Mouse (Mus musculus): ENCODE measurements around the gene Gpn3. TPM values are rescaled to one million over a fixed set of nuclear protein-coding genes. Genes with fewer than 3 reads are reported as not detected.
"Not testable (repeated sequence)": the region's sequence is repeated elsewhere in the genome, so short reads cannot be mapped to it uniquely, and the experiment has no call there.

Gene Gpn3
- polyA plus RNA-seq, 1 experiment from 2014 or later, result 45.7 TPM

- Histone ChIP-seq H3K27ac (replicated peaks) (no peak overlapping the region), H3K9ac (no peak overlapping the region), H3K36me3 (peaks cover 16% of the 10 kb centered on the region), H3K4me2 (no peak overlapping the region), H3K4me1 (replicated peaks) (no peaks in the 10 kb centered on the region), H3K9me3 (no peaks in the 10 kb centered on the region), H3K4me3 (no peak overlapping the region), H3K27me3 (no peaks in the 10 kb centered on the region)
- no peak for ATAC-seq (ENCODE audit: low FRiP score, low read depth)
- 85% methylated on average over 5 of the region's 5 CpGs for WGBS
Measured at GRCm38 (mm10) chr5:122411892-122412291, 40.2 kb downstream of the Gpn3 start.

GRCm38 (mm10) chr5:122412826-122413225 is 41.1 kb downstream of the Gpn3 start:
- Histone ChIP-seq H3K4me1 (replicated peaks) (no peaks in the 10 kb centered on the region), H3K9me3 (no peaks in the 10 kb centered on the region), H3K27me3 (no peaks in the 10 kb centered on the region), H3K9ac (no peak overlapping the region), H3K36me3 (peaks cover 6% of the 10 kb centered on the region; the same call in 1 of the 2 replicates), H3K27ac (replicated peaks) (no peak overlapping the region), H3K4me3 (no peak overlapping the region), H3K4me2 (no peak overlapping the region)
- no peak for ATAC-seq (ENCODE audit: low FRiP score, low read depth)
- WGBS, result 70% methylated on average over 6 of the region's 6 CpGs

GRCm38 (mm10) chr5:122414351-122414750 is 42.7 kb downstream of the Gpn3 start:
- H3K4me3 ChIP-seq, result no peak overlapping the region
- peaks cover 6% of the 10 kb centered on the region; the same call in 1 of the 2 replicates for H3K36me3 ChIP-seq
- no peak for ATAC-seq (ENCODE audit: low FRiP score, low read depth)
- WGBS, result 96% methylated on average over 5 of the region's 5 CpGs
- H3K4me2 ChIP-seq, result no peak overlapping the region
- H3K4me1 ChIP-seq (replicated peaks), result no peaks in the 10 kb centered on the region
- no peak overlapping the region for H3K27ac ChIP-seq (replicated peaks)
- no peaks in the 10 kb centered on the region for H3K27me3 ChIP-seq
- H3K9ac ChIP-seq, result no peak overlapping the region
- no peaks in the 10 kb centered on the region for H3K9me3 ChIP-seq

- H3K4me2 ChIP-seq, result no peak overlapping the region
- no peak for ATAC-seq (ENCODE audit: low FRiP score, low read depth)
- H3K4me1 ChIP-seq (replicated peaks), result no peaks in the 10 kb centered on the region
- no peak overlapping the region for H3K4me3 ChIP-seq
- H3K36me3 ChIP-seq, result no peaks in the 10 kb centered on the region; the same call in 1 of the 2 replicates
- no peaks in the 10 kb centered on the region for H3K27me3 ChIP-seq
- no peaks in the 10 kb centered on the region for H3K9me3 ChIP-seq
- no peak overlapping the region for H3K9ac ChIP-seq
- 89% methylated on average over 12 of the region's 12 CpGs for WGBS
- no peak overlapping the region for H3K27ac ChIP-seq (replicated peaks)
Measured at GRCm38 (mm10) chr5:122415465-122415864, 43.8 kb downstream of the Gpn3 start.

- not testable (repeated sequence) for H3K9ac ChIP-seq; H3K9me3 ChIP-seq; H3K27ac ChIP-seq (replicated peaks); ATAC-seq (ENCODE audit: low FRiP score, low read depth); H3K27me3 ChIP-seq; H3K36me3 ChIP-seq; H3K4me2 ChIP-seq; H3K4me3 ChIP-seq
- H3K4me1 ChIP-seq (replicated peaks), result peaks cover 15% of the 10 kb centered on the region
- 64% methylated on average over 4 of the region's 4 CpGs for WGBS
Measured at GRCm38 (mm10) chr5:122420676-122421075, 49.0 kb downstream of the Gpn3 start.

GRCm38 (mm10) chr5:122421271-122422068 is 49.8 kb downstream of the Gpn3 start, which contains the start of gene Anapc7:
Gene Anapc7, plus strand, starts transcription at chr5:122421693.
- Histone ChIP-seq H3K4me2 (peak within 1 kb of the TSS; percentile 81), H3K27me3 (no peaks in the 10 kb centered on the region), H3K9ac (peak within 1 kb of the TSS; percentile 84), H3K27ac (replicated peaks) (peak within 1 kb of the TSS; percentile 97), H3K4me3 (peak within 1 kb of the TSS; percentile 93), H3K36me3 (no peaks in the 10 kb centered on the region), H3K9me3 (no peaks in the 10 kb centered on the region), H3K4me1 (replicated peaks) (peaks cover 15% of the 10 kb centered on the region)
- 22% methylated on average over 17 of the region's 17 CpGs for WGBS
- peak; percentile 65; the same call in 1 of the 2 replicates for ATAC-seq (ENCODE audit: low FRiP score, low read depth)

GRCm38 (mm10) chr5:122422071-122422964 is 50.6 kb downstream of the Gpn3 start:
- peak; percentile 94 for ATAC-seq (ENCODE audit: low FRiP score, low read depth)

GRCm38 (mm10) chr5:122423083-122423482 is 51.4 kb downstream of the Gpn3 start:
- Histone ChIP-seq H3K9me3 (no peaks in the 10 kb centered on the region), H3K4me2 (peak overlapping the region; percentile 81), H3K4me1 (replicated peaks) (peaks cover 15% of the 10 kb centered on the region), H3K4me3 (peak overlapping the region; percentile 93), H3K27me3 (no peaks in the 10 kb centered on the region), H3K9ac (peak overlapping the region; percentile 84), H3K27ac (replicated peaks) (peak overlapping the region; percentile 97; the same call in 1 of the 2 replicates), H3K36me3 (peaks cover 3% of the 10 kb centered on the region)
- 35% methylated on average over 15 of the region's 15 CpGs for WGBS
- no peak for ATAC-seq (ENCODE audit: low FRiP score, low read depth)

More at GRCm38 (mm10) chr5:122422071-122422964, 50.6 kb downstream of the Gpn3 start:
- under 1% methylated on average over 73 of the region's 73 CpGs for WGBS
- peak overlapping the region; percentile 93 for H3K4me3 ChIP-seq
- no peaks in the 10 kb centered on the region for H3K27me3 ChIP-seq
- no peaks in the 10 kb centered on the region for H3K9me3 ChIP-seq
- H3K4me1 ChIP-seq (replicated peaks), result peaks cover 15% of the 10 kb centered on the region
- peak overlapping the region; percentile 84 for H3K9ac ChIP-seq
- H3K27ac ChIP-seq (replicated peaks), result peak overlapping the region; percentile 97
- H3K36me3 ChIP-seq, result no peaks in the 10 kb centered on the region
- peak overlapping the region; percentile 81 for H3K4me2 ChIP-seq

GRCm38 (mm10) chr5:122425550-122425949 is 53.9 kb downstream of the Gpn3 start:
- Histone ChIP-seq H3K9ac (no peak overlapping the region), H3K36me3 (peaks cover 27% of the 10 kb centered on the region), H3K4me1 (replicated peaks) (peaks cover 15% of the 10 kb centered on the region), H3K27me3 (no peaks in the 10 kb centered on the region), H3K4me2 (no peak overlapping the region), H3K4me3 (no peak overlapping the region), H3K27ac (replicated peaks) (no peak overlapping the region), H3K9me3 (no peaks in the 10 kb centered on the region)
- ATAC-seq (ENCODE audit: low FRiP score, low read depth), result no peak
- 89% methylated on average over 2 of the region's 2 CpGs for WGBS

GRCm38 (mm10) chr5:122430036-122430775 is 58.5 kb downstream of the Gpn3 start:
- Histone ChIP-seq H3K36me3 (peaks cover 69% of the 10 kb centered on the region), H3K4me1 (replicated peaks) (no peaks in the 10 kb centered on the region), H3K27me3 (no peaks in the 10 kb centered on the region), H3K4me3 (no peak overlapping the region), H3K27ac (replicated peaks) (no peak overlapping the region), H3K9ac (no peak overlapping the region), H3K9me3 (no peaks in the 10 kb centered on the region), H3K4me2 (no peak overlapping the region)
- no peak for ATAC-seq (ENCODE audit: low FRiP score, low read depth)
- WGBS, result 96% methylated on average over 4 of the region's 4 CpGs

- 96% methylated on average over 8 of the region's 8 CpGs for WGBS
- ATAC-seq (ENCODE audit: low FRiP score, low read depth), result no peak
Measured at GRCm38 (mm10) chr5:122431221-122431620, 59.5 kb downstream of the Gpn3 start.

More at GRCm38 (mm10) chr5:122431221-122431620, 59.5 kb downstream of the Gpn3 start:
- Histone ChIP-seq H3K4me2 (no peak overlapping the region), H3K27ac (replicated peaks) (no peak overlapping the region), H3K4me1 (replicated peaks) (no peaks in the 10 kb centered on the region), H3K36me3 (peaks cover 77% of the 10 kb centered on the region), H3K9me3 (no peaks in the 10 kb centered on the region), H3K4me3 (no peak overlapping the region), H3K27me3 (no peaks in the 10 kb centered on the region), H3K9ac (no peak overlapping the region)

Data from hindbrain, embryonic 15.5 days (tissue).